Mouse (Mus musculus) inflammation-experienced regulatory T-cells, adult 6 months (primary cell): ENCODE data around the gene Nxf3. TPM values are rescaled to one million over a fixed set of nuclear protein-coding genes. Genes with fewer than 3 reads are reported as not detected.

Source experiments
- polyA plus RNA-seq, 3 experiments: library from polyadenylated mRNA; unstranded; fragments of 100-300 nt; shearing (Covaris generic); gene quantifications; one replicate each; pipeline ENCODE4 v1.2.1; 2017

The Nxf3 gene
- polyA plus RNA-seq, 3 experiments from 2014 or later = not detected

Other genes starting within 250 kb of the Nxf3 start
- 1 to 10 TPM; 1.1 to 6.4 (median 4.7) TPM for gene Gprasp2, start 246.2 kb downstream of the Nxf3 start, polyA plus RNA-seq
- 1 to 10 TPM; 5.5 to 8.4 (median 6.0) TPM for gene Arxes2, start 91.4 kb downstream of the Nxf3 start, polyA plus RNA-seq
- not detected for gene Arxes1, start 51.9 kb downstream of the Nxf3 start, polyA plus RNA-seq
- gene Bex2, start 17.0 kb downstream of the Nxf3 start, polyA plus RNA-seq = 1 to 10 TPM in 1 of 3 experiments, under 1 TPM in 2; 0.55 to 1.2 (median 0.98) TPM
- gene Bex4, start 53.7 kb upstream of the Nxf3 start, polyA plus RNA-seq = not detected
- gene Tceal8, start 87.1 kb upstream of the Nxf3 start, polyA plus RNA-seq = 1 to 10 TPM in 1 of 3 experiments, not detected in 2; 1.2 TPM
- not detected for gene Tceal5, start 118.6 kb upstream of the Nxf3 start, polyA plus RNA-seq
- gene Tceal7, start 129.5 kb upstream of the Nxf3 start, polyA plus RNA-seq = not detected
- not detected for gene Bex1, start 130.3 kb upstream of the Nxf3 start, polyA plus RNA-seq
- 10 to 100 TPM; 59.1 to 92.8 (median 64.8) TPM for gene Tceal9, start 159.8 kb upstream of the Nxf3 start, polyA plus RNA-seq
- 100 to 1,000 TPM in 1 of 3 experiments, 10 to 100 TPM in 2; 63.7 to 102 (median 77.7) TPM for gene Bex3, start 185.0 kb upstream of the Nxf3 start, polyA plus RNA-seq